Mouse (Mus musculus) induced T-regulatory cell, adult 2 months (primary cell): ENCODE measurements around the gene Madcam1.

Source experiments
- DNase-seq: peaks from one replicate; pipeline ENCODE4 v3.0.0-alpha.2; 2012; ENCODE audit warnings: low read depth

Gene Madcam1

GRCm38 (mm10) chr10:79712499-79713126 lies 48.3 kb downstream of the Madcam1 start:
- peak; percentile 86 for DNase-seq

- DNase-seq: no peak
Observed at GRCm38 (mm10) chr10:79713163-79713562, 48.8 kb downstream of the Madcam1 start.

- DNase-seq: no peak
Observed at GRCm38 (mm10) chr10:79714996-79715395, 50.6 kb downstream of the Madcam1 start.

GRCm38 (mm10) chr10:79716254-79716987 lies 52.1 kb downstream of the Madcam1 start, which contains the start of gene Hcn2:
Gene Hcn2, plus strand, starts transcription at chr10:79716634.
- DNase-seq: no peak

- peak; percentile 55 for DNase-seq
Observed at GRCm38 (mm10) chr10:79716988-79717355, 52.6 kb downstream of the Madcam1 start.

GRCm38 (mm10) chr10:79717640-79718357 lies 53.4 kb downstream of the Madcam1 start:
- peak; percentile 83 for DNase-seq
